Mouse (Mus musculus) c-Kit-positive CD71-positive TER-119-negative erythroid progenitor cells, embryonic 14.5 days (primary cell): ENCODE measurements around the gene Rab21.

Source experiments
- DNase-seq: peaks from one replicate; pipeline ENCODE4 v3.0.0-alpha.2; 2013; ENCODE audit warnings: low read depth

Rab21 gene

GRCm38 (mm10) chr10:115315473-115316171 is at the start of gene Rab21:
Gene Rab21 (minus strand): TSS chr10:115315594.
- peak; percentile 83 for DNase-seq

GRCm38 (mm10) chr10:115363151-115363550 is 47.8 kb upstream of the Rab21 start:
- DNase-seq, result no peak

- DNase-seq, result no peak
Measured at GRCm38 (mm10) chr10:115362623-115362964, 47.2 kb upstream of the Rab21 start.

- peak; percentile 96 for DNase-seq
Measured at GRCm38 (mm10) chr10:115361840-115362622, 46.6 kb upstream of the Rab21 start, which contains the start of gene Tmem19. Gene Tmem19 (minus strand): TSS chr10:115362501.

GRCm38 (mm10) chr10:115359066-115359465 is 43.7 kb upstream of the Rab21 start:
- DNase-seq, result no peak

GRCm38 (mm10) chr10:115358216-115358919 is 43.0 kb upstream of the Rab21 start:
- no peak for DNase-seq

- DNase-seq, result no peak
Measured at GRCm38 (mm10) chr10:115356106-115356505, 40.7 kb upstream of the Rab21 start.

- no peak for DNase-seq
Measured at GRCm38 (mm10) chr10:115355016-115355415, 39.6 kb upstream of the Rab21 start.

GRCm38 (mm10) chr10:115354553-115354952 is 39.2 kb upstream of the Rab21 start:
- DNase-seq, result no peak

- DNase-seq, result no peak
Measured at GRCm38 (mm10) chr10:115350810-115351397, 35.5 kb upstream of the Rab21 start.

GRCm38 (mm10) chr10:115349509-115349908 is 34.1 kb upstream of the Rab21 start:
- no peak for DNase-seq

GRCm38 (mm10) chr10:115349029-115349428 is 33.6 kb upstream of the Rab21 start:
- no peak for DNase-seq

GRCm38 (mm10) chr10:115348131-115348530 is 32.7 kb upstream of the Rab21 start:
- no peak for DNase-seq

GRCm38 (mm10) chr10:115346444-115346843 is 31.1 kb upstream of the Rab21 start:
- no peak for DNase-seq

- no peak for DNase-seq
Measured at GRCm38 (mm10) chr10:115342771-115343425, 27.5 kb upstream of the Rab21 start.

GRCm38 (mm10) chr10:115339820-115340328 is 24.5 kb upstream of the Rab21 start:
- DNase-seq, result no peak

GRCm38 (mm10) chr10:115336901-115337300 is 21.5 kb upstream of the Rab21 start:
- DNase-seq, result no peak

- no peak for DNase-seq
Measured at GRCm38 (mm10) chr10:115333528-115333927, 18.1 kb upstream of the Rab21 start.

- DNase-seq, result no peak
Measured at GRCm38 (mm10) chr10:115332997-115333396, 17.6 kb upstream of the Rab21 start.

GRCm38 (mm10) chr10:115332420-115332952 is 17.1 kb upstream of the Rab21 start:
- DNase-seq, result no peak

GRCm38 (mm10) chr10:115329010-115329530 is 13.7 kb upstream of the Rab21 start:
- DNase-seq, result no peak
